Mouse (Mus musculus) telencephalon, adult 2 months (tissue): ENCODE data around the gene Rab32.
A peak's percentile ranks its signal among the peaks of the same experiment; 100 is the strongest.
"Not testable (repeated sequence)": the region's sequence is repeated elsewhere in the genome, so short reads cannot be mapped to it uniquely, and the experiment has no call there.

Source experiments
- DNase-seq: peaks from one replicate; pipeline ENCODE4 v3.0.0-alpha.2; 2011; ENCODE audit warnings: low read depth, low spot score

Rab32 gene

DNA sequence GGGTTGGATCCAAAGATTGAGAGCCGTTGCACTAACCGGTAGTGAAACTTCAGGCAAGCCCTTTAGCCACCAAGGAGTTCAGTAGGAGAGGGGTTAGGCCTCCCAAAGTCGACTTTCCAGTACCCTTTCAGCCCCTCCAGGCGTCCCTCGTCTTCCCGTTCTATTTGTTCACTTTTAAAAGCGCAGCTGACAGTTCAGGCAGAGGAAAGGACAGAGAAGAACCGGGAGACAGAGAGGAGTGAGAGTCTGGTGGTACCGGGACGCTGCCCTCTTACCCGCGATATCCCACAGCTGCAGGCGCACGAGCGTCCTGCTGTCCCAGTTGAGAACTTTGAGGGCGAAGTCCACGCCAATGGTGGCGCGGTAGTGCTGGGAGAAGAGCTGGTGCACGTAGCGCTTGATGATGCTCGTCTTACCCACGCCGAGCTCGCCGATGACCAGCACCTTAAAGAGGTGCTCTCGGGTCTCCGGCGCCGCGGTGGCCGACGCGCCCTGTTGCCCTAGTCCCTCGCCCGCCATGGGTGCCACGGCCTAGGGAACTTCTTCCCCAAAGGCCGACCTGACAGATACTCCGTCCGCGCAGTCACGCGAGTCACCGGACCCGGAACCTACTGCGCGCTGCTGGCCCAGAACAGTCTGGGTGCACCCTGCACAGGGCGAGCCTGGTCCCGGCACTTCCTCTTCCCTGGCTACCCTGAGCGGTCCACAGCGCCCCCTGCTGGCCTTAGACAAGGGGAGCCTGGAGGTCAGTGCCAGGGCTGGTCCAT, at the start of gene Rab32:
TSS of gene Rab32 (minus strand) at position 696 of the 767 bp plus-strand sequence.
- DNase-seq, result no peak

GRCm38 (mm10) chr10:10600771-10601170, 42.7 kb upstream of the Rab32 start:
- DNase-seq, result no peak

GRCm38 (mm10) chr10:10597495-10597894, 39.4 kb upstream of the Rab32 start:
- DNase-seq, result not testable (repeated sequence)

DNA sequence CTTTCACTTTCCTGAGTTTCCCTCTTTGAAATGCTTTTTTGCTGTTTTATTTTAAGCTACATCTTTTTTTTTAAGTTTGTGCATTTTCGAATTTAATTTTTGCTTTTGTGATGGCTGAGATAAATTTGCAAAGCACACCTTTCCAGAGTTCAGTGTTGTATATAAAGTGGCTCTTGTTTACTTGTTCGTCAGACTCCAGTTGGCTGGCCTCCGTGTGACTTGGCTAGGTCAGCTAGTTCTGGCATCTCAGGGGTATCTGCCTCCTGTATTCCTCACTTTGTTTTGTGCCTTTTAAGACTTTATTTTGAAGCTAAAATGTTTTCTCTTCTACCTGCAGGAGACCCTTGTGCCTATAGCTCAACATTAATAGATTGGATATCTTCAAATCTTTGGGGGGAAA, 22.7 kb upstream of the Rab32 start:
- no peak for DNase-seq

DNA sequence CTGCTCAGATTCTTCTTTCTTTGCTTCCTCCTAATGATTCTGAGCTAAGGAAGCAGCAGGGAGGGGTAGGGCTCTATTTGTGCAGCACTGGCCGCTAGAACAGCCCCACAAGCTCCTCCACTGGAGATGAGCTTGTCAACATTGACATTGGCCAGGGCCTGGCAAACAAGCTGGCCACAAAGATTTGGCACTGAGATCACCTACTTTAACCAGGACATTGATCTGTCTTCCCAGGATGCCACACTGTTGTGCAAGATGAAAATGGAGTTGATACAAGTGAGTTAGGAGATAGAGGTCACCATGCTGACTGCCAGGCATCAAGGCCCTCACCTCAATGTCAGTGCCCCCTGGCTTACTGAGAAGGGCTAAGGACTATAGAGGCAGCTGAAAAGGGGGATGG, 21.8 kb upstream of the Rab32 start:
- DNase-seq, result no peak

DNA sequence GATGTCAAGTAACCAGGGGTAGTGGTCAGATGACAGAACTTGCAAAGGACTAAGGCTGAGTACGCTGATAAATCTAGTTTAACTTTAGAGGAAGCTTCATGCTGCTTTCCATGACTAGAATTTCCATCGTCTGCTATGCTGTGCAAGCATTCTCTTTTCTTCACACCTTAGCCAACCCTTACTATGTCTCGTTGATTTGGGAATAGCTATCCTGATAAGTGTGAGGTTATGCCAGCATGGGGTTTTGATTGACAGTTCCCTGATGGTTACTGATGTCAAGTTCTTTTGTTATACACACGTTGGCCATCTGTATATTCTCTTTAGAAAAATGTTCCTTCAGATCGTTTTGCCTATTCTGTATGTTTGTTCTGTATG, 259 bp upstream of the Rab32 start:
- DNase-seq, result no peak

GRCm38 (mm10) chr10:10557085-10557484, 980 bp downstream of the Rab32 start:
- no peak for DNase-seq

DNA sequence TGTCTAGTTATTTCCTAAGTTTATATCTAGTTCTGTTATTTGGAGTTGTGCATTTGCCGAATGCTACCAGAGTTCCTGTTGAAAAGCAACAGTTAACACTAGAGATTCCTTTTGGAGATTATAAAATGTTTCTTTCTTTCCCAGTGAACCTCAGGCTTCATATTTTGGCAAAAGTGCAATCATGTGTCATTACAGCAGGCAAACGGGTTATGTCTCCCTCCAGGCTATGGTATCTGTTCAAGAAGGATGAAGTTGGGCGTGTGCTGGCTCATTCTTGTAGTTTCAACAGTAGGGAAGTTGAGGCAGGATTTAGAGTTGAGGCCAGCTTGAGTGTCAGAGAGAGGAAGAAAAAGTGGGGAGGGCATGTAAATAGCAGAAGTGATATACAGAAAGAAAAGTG, 2.4 kb downstream of the Rab32 start:
- no peak for DNase-seq

GRCm38 (mm10) chr10:10555221-10555620, 2.8 kb downstream of the Rab32 start:
- no peak for DNase-seq

GRCm38 (mm10) chr10:10550134-10550533, 7.9 kb downstream of the Rab32 start:
- DNase-seq, result no peak

- DNase-seq, result peak; percentile 49
These were observed 11.4 kb downstream of the Rab32 start for GRCm38 (mm10) chr10:10546623-10547022.

DNA sequence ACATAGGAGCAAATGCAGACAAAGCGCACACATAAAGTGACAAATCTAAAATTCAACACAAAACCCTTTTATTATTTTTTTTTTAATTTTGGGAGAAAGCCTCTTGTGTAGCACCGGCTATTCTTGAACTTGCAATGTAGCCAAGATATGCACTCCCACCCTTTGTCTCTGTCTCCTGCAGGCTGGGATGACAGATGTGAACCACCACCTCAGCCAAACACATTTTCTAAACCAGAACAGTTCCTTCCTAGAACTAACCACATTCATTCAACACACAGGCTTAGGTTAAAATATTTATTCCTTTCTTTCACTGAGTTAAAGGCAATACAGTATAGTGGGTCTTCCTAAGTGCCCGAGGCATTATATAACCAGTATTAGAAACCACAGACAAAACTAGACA, 13.1 kb downstream of the Rab32 start:
- DNase-seq, result no peak
